ENCODE assay signal across 35 mouse cellular contexts in the genomic region with DNA sequence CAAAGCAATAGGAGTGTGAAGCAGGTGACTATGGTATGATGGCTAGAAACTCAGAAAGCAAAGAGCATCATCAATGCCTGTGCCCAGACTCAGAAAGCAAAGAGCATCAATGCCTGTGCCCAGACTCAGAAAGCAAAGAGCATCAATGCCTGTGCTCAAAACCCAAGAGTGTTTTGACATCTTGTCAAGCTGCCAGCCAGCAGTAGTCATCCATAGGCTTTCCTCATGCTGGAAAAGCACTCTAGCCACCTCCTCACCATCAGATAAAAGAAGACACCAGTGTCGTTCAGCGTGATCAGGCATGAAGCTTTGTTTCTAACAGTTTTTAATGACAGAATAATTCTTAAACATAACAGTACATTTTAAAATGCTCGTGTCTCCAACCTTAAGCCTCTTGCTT.
"Had no signal": no experiment of that assay in that cellular context is flagged by ENCODE, and none has a peak within 500 bp of the region (broad histone marks: within the 10 kb centered on the region; RNA-seq: fewer than 3 reads in every experiment).

No protein-coding gene starts in this region.

- H3K27ac ChIP-seq: heart, embryonic 13.5 days; heart, embryonic 15.5 days; hindbrain, embryonic 10.5 days; hindbrain, embryonic 12.5 days; hindbrain, embryonic 13.5 days; hindbrain, embryonic 14.5 days; hindbrain, embryonic 15.5 days; hindbrain, postnatal 0 days; intestine, embryonic 15.5 days; kidney, embryonic 15.5 days; kidney, postnatal 0 days; layer of hippocampus, adult 2 months; left cerebral cortex, adult 2 months had no signal

- H3K9ac ChIP-seq: heart, embryonic 12.5 days; heart, embryonic 13.5 days; heart, embryonic 15.5 days; hindbrain, embryonic 12.5 days; hindbrain, embryonic 13.5 days; hindbrain, embryonic 14.5 days; hindbrain, embryonic 15.5 days; intestine, embryonic 15.5 days; kidney, embryonic 15.5 days had no signal

- H3K9me3 ChIP-seq: heart, embryonic 12.5 days; heart, embryonic 13.5 days; heart, embryonic 15.5 days; hindbrain, embryonic 10.5 days; hindbrain, embryonic 12.5 days; hindbrain, embryonic 13.5 days; hindbrain, embryonic 15.5 days; intestine, embryonic 15.5 days; kidney, embryonic 15.5 days had no signal

- H3K36me3 ChIP-seq: heart, embryonic 12.5 days; heart, embryonic 13.5 days; heart, embryonic 15.5 days; hindbrain, embryonic 12.5 days; hindbrain, embryonic 13.5 days; hindbrain, embryonic 15.5 days; intestine, embryonic 15.5 days; kidney, embryonic 15.5 days had no signal

- H3K4me2 ChIP-seq: heart, embryonic 11.5 days; heart, embryonic 12.5 days; heart, embryonic 13.5 days; heart, embryonic 15.5 days; hindbrain, embryonic 12.5 days; hindbrain, embryonic 13.5 days; hindbrain, embryonic 14.5 days; hindbrain, embryonic 15.5 days; intestine, embryonic 15.5 days; kidney, embryonic 15.5 days had no signal

- H3K4me1 ChIP-seq: hindbrain, embryonic 10.5 days; hindbrain, embryonic 12.5 days; hindbrain, embryonic 13.5 days; hindbrain, embryonic 15.5 days; intestine, embryonic 15.5 days had no signal

- H3K27me3 ChIP-seq: heart, embryonic 12.5 days; heart, embryonic 13.5 days; heart, embryonic 15.5 days; hindbrain, embryonic 12.5 days; hindbrain, embryonic 13.5 days; hindbrain, embryonic 15.5 days; intestine, embryonic 15.5 days; kidney, embryonic 15.5 days had no signal

- H3K4me3 ChIP-seq: heart, embryonic 12.5 days; heart, embryonic 13.5 days; heart, embryonic 15.5 days; hindbrain, embryonic 10.5 days; hindbrain, embryonic 12.5 days; hindbrain, embryonic 13.5 days; hindbrain, embryonic 15.5 days; intestine, embryonic 15.5 days; kidney, embryonic 15.5 days; layer of hippocampus, adult 2 months; left cerebral cortex, adult 2 months had no signal

- ATAC-seq: hindbrain, embryonic 16.5 days; hindbrain, postnatal 0 days; inflammation-experienced regulatory T-cells, adult 6 months; intestine, embryonic 15.5 days; intestine, embryonic 16.5 days; intestine, postnatal 0 days had no signal

- DNase-seq: heart, postnatal 10 days; heart, postnatal 14 days; heart, postnatal 36 days; heart, postnatal 4 days; kidney, adult 11 months; kidney, adult 18-20 months; kidney, adult 2 months; kidney, adult 8-10 months; kidney, adult 9 months; kidney, postnatal 10 days; kidney, postnatal 14 days; kidney, postnatal 25 days; kidney, postnatal 36 days; kidney, postnatal 4 days; layer of hippocampus, adult 9-11 months; layer of hippocampus, postnatal 36 days had no signal
